Mouse (Mus musculus) layer of hippocampus, postnatal 10 days (tissue): ENCODE measurements at regions not wholly inside any gene's neighbourhood (a gene's known extent, or its start where the extent isn't known, plus 50 kb on each side); places are given as distances from the start of the nearest gene placed in this dataset.
A peak's percentile ranks its signal among the peaks of the same experiment; 100 is the strongest.

ENCODE experiments used
- DNase-seq, 2 experiments: peaks; one replicate each; pipeline ENCODE4 v3.0.0; 2021; ENCODE audit warnings: low spot score in 2 of 2

GRCm38 (mm10) chr8:90762390-90762789, 54.8 kb downstream of the Gm19935 start:
- no peak for DNase-seq

GRCm38 (mm10) chr8:90761947-90762346, 55.2 kb downstream of the Gm19935 start:
- DNase-seq, result no peak

- no peak for DNase-seq
These were observed 55.7 kb downstream of the Gm19935 start for GRCm38 (mm10) chr8:90761446-90761845.

GRCm38 (mm10) chr8:90759531-90759930, 57.7 kb downstream of the Gm19935 start:
- no peak for DNase-seq

GRCm38 (mm10) chr8:90755020-90755419, 62.2 kb downstream of the Gm19935 start:
- no peak for DNase-seq

GRCm38 (mm10) chr8:90743546-90743945, 73.6 kb downstream of the Gm19935 start:
- no peak for DNase-seq

- no peak for DNase-seq
These were observed 76.0 kb downstream of the Gm19935 start for GRCm38 (mm10) chr8:90740963-90741733.

GRCm38 (mm10) chr8:90740302-90740962, 76.8 kb downstream of the Gm19935 start:
- DNase-seq, result no peak

- no peak for DNase-seq
These were observed 89.2 kb downstream of the Gm19935 start for GRCm38 (mm10) chr8:90728011-90728410.

- DNase-seq, result no peak
These were observed 92.0 kb downstream of the Gm19935 start for GRCm38 (mm10) chr8:90725188-90725587.

GRCm38 (mm10) chr8:90716436-90716835, 100.8 kb downstream of the Gm19935 start:
- no peak for DNase-seq

GRCm38 (mm10) chr8:90708524-90708923, 108.7 kb downstream of the Gm19935 start:
- peak; percentile 77 to 80 for DNase-seq

GRCm38 (mm10) chr8:90692516-90692915, 124.7 kb downstream of the Gm19935 start:
- DNase-seq, result no peak

- peak; percentile 8 to 13 for DNase-seq
These were observed 132.1 kb downstream of the Gm19935 start for GRCm38 (mm10) chr8:90685076-90685475.

- DNase-seq, result no peak
These were observed 146.6 kb downstream of the Gm19935 start for GRCm38 (mm10) chr8:90670471-90671057.

GRCm38 (mm10) chr8:90669396-90669795, 147.8 kb downstream of the Gm19935 start:
- DNase-seq, result no peak

GRCm38 (mm10) chr8:90659066-90659465, 158.1 kb downstream of the Gm19935 start:
- no peak for DNase-seq

- DNase-seq, result peak; percentile 61 to 75
These were observed 159.5 kb downstream of the Gm19935 start for GRCm38 (mm10) chr8:90657641-90658051.

- no peak for DNase-seq
These were observed 160.1 kb downstream of the Gm19935 start for GRCm38 (mm10) chr8:90657116-90657515.

GRCm38 (mm10) chr8:90656436-90657090, 160.6 kb downstream of the Gm19935 start:
- no peak for DNase-seq

- DNase-seq, result no peak
These were observed 162.4 kb downstream of the Gm19935 start for GRCm38 (mm10) chr8:90654786-90655185.

GRCm38 (mm10) chr8:90642392-90642791, 174.8 kb downstream of the Gm19935 start:
- DNase-seq, result no peak
